Mouse (Mus musculus) spleen, postnatal 4 days (tissue): ENCODE data around the gene Arhgap45.

Experiments
- DNase-seq, 2 experiments: peaks; one replicate each; pipeline ENCODE4 v3.0.0; 2022; ENCODE audit warnings: low spot score in 2 of 2

Gene Arhgap45

GRCm38 (mm10) chr10:80015583-80015982 is 870 bp upstream of the Arhgap45 start:
- no peak for DNase-seq

GRCm38 (mm10) chr10:80016931-80017330 is 478 bp downstream of the Arhgap45 start:
- no peak for DNase-seq

GRCm38 (mm10) chr10:80017361-80017760 is 908 bp downstream of the Arhgap45 start:
- DNase-seq = peak; percentile 86 to 90

GRCm38 (mm10) chr10:80017771-80018170 is 1.3 kb downstream of the Arhgap45 start:
- DNase-seq = peak in 1 of 2 experiments; percentile 49

GRCm38 (mm10) chr10:80018739-80019297 is 2.4 kb downstream of the Arhgap45 start:
- DNase-seq = peak in 1 of 2 experiments; percentile 62

GRCm38 (mm10) chr10:80019471-80020131 is 3.1 kb downstream of the Arhgap45 start:
- DNase-seq = no peak

GRCm38 (mm10) chr10:80020191-80020590 is 3.7 kb downstream of the Arhgap45 start:
- DNase-seq = no peak

- no peak for DNase-seq
Observed at GRCm38 (mm10) chr10:80020603-80021319, 4.3 kb downstream of the Arhgap45 start.

- DNase-seq = no peak
Observed at GRCm38 (mm10) chr10:80021320-80021641, 4.8 kb downstream of the Arhgap45 start.

GRCm38 (mm10) chr10:80022164-80022563 is 5.7 kb downstream of the Arhgap45 start:
- DNase-seq = no peak

GRCm38 (mm10) chr10:80022806-80023205 is 6.4 kb downstream of the Arhgap45 start:
- no peak for DNase-seq

- DNase-seq = no peak
Observed at GRCm38 (mm10) chr10:80023758-80024157, 7.3 kb downstream of the Arhgap45 start.

GRCm38 (mm10) chr10:80024229-80025043 is 8.0 kb downstream of the Arhgap45 start:
- DNase-seq = no peak

GRCm38 (mm10) chr10:80025044-80025347 is 8.5 kb downstream of the Arhgap45 start:
- no peak for DNase-seq

- no peak for DNase-seq
Observed at GRCm38 (mm10) chr10:80025463-80025862, 9.0 kb downstream of the Arhgap45 start.

GRCm38 (mm10) chr10:80025889-80026288 is 9.4 kb downstream of the Arhgap45 start:
- peak in 1 of 2 experiments; percentile 54 for DNase-seq

- DNase-seq = peak; percentile 59 to 73
Observed at GRCm38 (mm10) chr10:80027681-80028520, 11.4 kb downstream of the Arhgap45 start.

GRCm38 (mm10) chr10:80028521-80028846 is 12.0 kb downstream of the Arhgap45 start:
- DNase-seq = no peak

- no peak for DNase-seq
Observed at GRCm38 (mm10) chr10:80030191-80030590, 13.7 kb downstream of the Arhgap45 start.

- no peak for DNase-seq
Observed at GRCm38 (mm10) chr10:80030736-80031135, 14.3 kb downstream of the Arhgap45 start.

- peak; percentile 74 to 85 for DNase-seq
Observed at GRCm38 (mm10) chr10:80032799-80033480, 16.5 kb downstream of the Arhgap45 start.
